Mouse (Mus musculus): Measurements from ENCODE around the gene Rnf10. TPM values are rescaled to one million over a fixed set of nuclear protein-coding genes. Genes with fewer than 3 reads are reported as not detected.

Rnf10 gene
- polyA plus RNA-seq, 1 experiment from 2014 or later: 72.2 TPM

DNA sequence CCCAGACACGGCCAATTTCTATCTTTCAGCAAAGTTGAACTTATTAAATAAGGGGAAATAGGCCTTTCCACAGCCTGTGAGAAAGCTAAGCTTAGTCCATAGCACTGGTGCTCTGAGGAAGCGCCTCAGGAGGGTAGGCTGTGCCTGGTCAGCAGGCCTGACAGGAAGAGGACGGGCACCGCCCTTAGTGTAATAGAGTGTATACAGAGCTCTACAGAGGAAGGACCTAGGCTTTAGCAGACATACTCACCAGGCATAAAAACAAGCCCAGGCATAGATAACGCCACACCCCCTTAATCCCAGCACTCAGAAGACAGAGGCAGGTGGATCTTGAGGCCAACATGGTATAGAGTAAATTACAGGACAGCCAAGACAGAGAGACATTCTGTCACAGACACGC lies 12.3 kb downstream of the Rnf10 start:
- ATAC-seq (replicated peaks; ENCODE audit: low FRiP score) (peak; percentile 76), DNase-seq (ENCODE audit: low spot score) (no peak)
- no peak overlapping the region for H3K27ac ChIP-seq (ENCODE audit: low read depth, low read length)
- H3K4me1 ChIP-seq (replicated peaks; ENCODE audit: control insufficient read depth, insufficient read depth, low read length): peaks cover 20% of the 10 kb centered on the region
- 81% methylated on average over 6 of the region's 6 CpGs for WGBS
- H3K9me3 ChIP-seq (ENCODE audit: control insufficient read depth, low read length): no peaks in the 10 kb centered on the region
- no peak overlapping the region for H3K4me3 ChIP-seq (ENCODE audit: low read depth, low read length)
- peaks cover 50% of the 10 kb centered on the region for H3K36me3 ChIP-seq (ENCODE audit: control insufficient read depth, insufficient read depth, low read length)
- no peak overlapping the region for H3K9ac ChIP-seq (ENCODE audit: low read depth, low read length)
- H3K4me2 ChIP-seq: no peak overlapping the region
- no peaks in the 10 kb centered on the region for H3K27me3 ChIP-seq (replicated peaks; ENCODE audit: control insufficient read depth, insufficient read depth, low read length)

DNA sequence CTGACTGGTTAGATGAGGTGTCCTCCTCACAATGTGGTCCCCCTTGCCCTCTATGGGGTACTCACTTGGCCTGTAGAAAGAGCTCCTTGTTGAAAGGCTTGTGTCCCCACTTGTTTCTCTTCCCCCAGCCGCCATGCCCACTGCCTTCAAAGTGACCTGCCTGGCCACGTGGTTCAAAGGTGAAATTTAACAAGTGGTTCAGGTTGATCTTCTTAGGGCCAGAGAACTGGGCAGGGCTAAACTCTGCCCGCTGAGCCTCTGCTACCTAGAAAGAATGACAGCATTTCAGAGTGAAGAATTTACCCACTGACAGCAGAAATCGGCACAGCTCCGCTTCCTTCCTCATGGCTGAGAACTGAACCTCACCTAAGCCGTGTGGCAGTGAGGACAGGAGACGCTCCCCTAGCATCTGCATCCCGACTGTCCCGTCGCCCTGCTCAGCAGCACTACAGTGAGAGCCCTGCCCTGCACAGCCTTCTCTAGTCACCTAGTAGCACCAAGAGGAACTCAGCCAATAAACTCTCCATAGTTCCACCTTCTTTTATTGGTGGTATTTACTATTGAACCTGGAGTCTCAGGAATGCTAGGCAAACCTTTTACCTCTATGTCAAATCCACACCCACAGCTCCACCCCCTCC lies 15.7 kb downstream of the Rnf10 start:
- Histone ChIP-seq H3K4me1 (replicated peaks; ENCODE audit: control insufficient read depth, insufficient read depth, low read length) (peaks cover 10% of the 10 kb centered on the region), H3K27ac (ENCODE audit: low read depth, low read length) (no peak overlapping the region), H3K4me3 (ENCODE audit: low read depth, low read length) (no peak overlapping the region), H3K9me3 (ENCODE audit: control insufficient read depth, low read length) (no peaks in the 10 kb centered on the region), H3K9ac (ENCODE audit: low read depth, low read length) (no peak overlapping the region), H3K36me3 (ENCODE audit: control insufficient read depth, insufficient read depth, low read length) (peaks cover 49% of the 10 kb centered on the region), H3K27me3 (replicated peaks; ENCODE audit: control insufficient read depth, insufficient read depth, low read length) (no peaks in the 10 kb centered on the region), H3K4me2 (no peak overlapping the region)
- 91% methylated on average over 10 of the region's 10 CpGs for WGBS
- DNase-seq (ENCODE audit: low spot score) (no peak), ATAC-seq (replicated peaks; ENCODE audit: low FRiP score) (no peak)

- ATAC-seq (replicated peaks; ENCODE audit: low FRiP score) (no peak), DNase-seq (ENCODE audit: low spot score) (no peak)
- no peak overlapping the region for H3K4me3 ChIP-seq (ENCODE audit: low read depth, low read length)
- no peak overlapping the region for H3K27ac ChIP-seq (ENCODE audit: low read depth, low read length)
- no peaks in the 10 kb centered on the region for H3K27me3 ChIP-seq (replicated peaks; ENCODE audit: control insufficient read depth, insufficient read depth, low read length)
- H3K4me2 ChIP-seq: no peak overlapping the region
- H3K9me3 ChIP-seq (ENCODE audit: control insufficient read depth, low read length): no peaks in the 10 kb centered on the region
- peaks cover 61% of the 10 kb centered on the region for H3K36me3 ChIP-seq (ENCODE audit: control insufficient read depth, insufficient read depth, low read length)
- no peak overlapping the region for H3K9ac ChIP-seq (ENCODE audit: low read depth, low read length)
- WGBS: 87% methylated on average over 1 of the region's 1 CpGs
- peaks cover 3% of the 10 kb centered on the region for H3K4me1 ChIP-seq (replicated peaks; ENCODE audit: control insufficient read depth, insufficient read depth, low read length)
Measured at GRCm38 (mm10) chr5:115255472-115255871, 17.2 kb downstream of the Rnf10 start.

DNA sequence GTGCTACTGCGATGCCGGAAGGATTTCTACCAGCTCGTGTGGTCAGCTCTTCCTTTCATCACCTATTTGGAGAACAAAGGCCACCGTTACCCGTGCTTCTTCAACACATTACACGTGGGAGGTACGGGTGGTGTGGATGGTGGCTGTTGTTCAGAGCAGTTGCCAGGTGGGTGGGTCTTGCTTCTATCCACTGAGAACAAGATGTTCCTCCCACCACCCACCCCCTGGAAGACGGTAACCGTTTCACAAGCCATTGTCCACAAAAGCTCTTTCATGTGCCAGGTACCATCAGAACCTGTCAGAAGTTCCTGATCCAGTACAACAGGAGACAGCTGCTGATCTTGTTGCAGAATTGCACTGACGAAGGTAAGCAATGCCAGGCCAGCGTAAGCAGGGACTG lies 32.5 kb downstream of the Rnf10 start:
- Histone ChIP-seq H3K27me3 (replicated peaks; ENCODE audit: control insufficient read depth, insufficient read depth, low read length) (peaks cover under 1% of the 10 kb centered on the region; the same call in 1 of the 2 replicates), H3K4me2 (no peak overlapping the region), H3K27ac (ENCODE audit: low read depth, low read length) (no peak overlapping the region), H3K4me3 (ENCODE audit: low read depth, low read length) (no peak overlapping the region), H3K4me1 (replicated peaks; ENCODE audit: control insufficient read depth, insufficient read depth, low read length) (peaks cover 5% of the 10 kb centered on the region), H3K9ac (ENCODE audit: low read depth, low read length) (no peak overlapping the region), H3K9me3 (ENCODE audit: control insufficient read depth, low read length) (no peaks in the 10 kb centered on the region), H3K36me3 (ENCODE audit: control insufficient read depth, insufficient read depth, low read length) (peaks cover 41% of the 10 kb centered on the region)
- WGBS: 87% methylated on average over 11 of the region's 11 CpGs
- DNase-seq (ENCODE audit: low spot score) (no peak), ATAC-seq (replicated peaks; ENCODE audit: low FRiP score) (no peak)

- no peak for ATAC-seq (replicated peaks; ENCODE audit: low FRiP score)
- no peak for DNase-seq (ENCODE audit: low spot score)
- 7% methylated on average over 11 of the region's 11 CpGs for WGBS
- Histone ChIP-seq H3K36me3 (ENCODE audit: control insufficient read depth, insufficient read depth, low read length) (peaks cover 30% of the 10 kb centered on the region), H3K27me3 (replicated peaks; ENCODE audit: control insufficient read depth, insufficient read depth, low read length) (peaks cover 10% of the 10 kb centered on the region), H3K4me1 (replicated peaks; ENCODE audit: control insufficient read depth, insufficient read depth, low read length) (peaks cover 7% of the 10 kb centered on the region), H3K4me2 (peak overlapping the region; percentile 84), H3K9ac (ENCODE audit: low read depth, low read length) (peak overlapping the region; percentile 83), H3K27ac (ENCODE audit: low read depth, low read length) (no peak overlapping the region), H3K9me3 (ENCODE audit: control insufficient read depth, low read length) (no peaks in the 10 kb centered on the region), H3K4me3 (ENCODE audit: low read depth, low read length) (peak overlapping the region; percentile 87)
Measured at GRCm38 (mm10) chr5:115238729-115239195, 33.9 kb downstream of the Rnf10 start.

DNA sequence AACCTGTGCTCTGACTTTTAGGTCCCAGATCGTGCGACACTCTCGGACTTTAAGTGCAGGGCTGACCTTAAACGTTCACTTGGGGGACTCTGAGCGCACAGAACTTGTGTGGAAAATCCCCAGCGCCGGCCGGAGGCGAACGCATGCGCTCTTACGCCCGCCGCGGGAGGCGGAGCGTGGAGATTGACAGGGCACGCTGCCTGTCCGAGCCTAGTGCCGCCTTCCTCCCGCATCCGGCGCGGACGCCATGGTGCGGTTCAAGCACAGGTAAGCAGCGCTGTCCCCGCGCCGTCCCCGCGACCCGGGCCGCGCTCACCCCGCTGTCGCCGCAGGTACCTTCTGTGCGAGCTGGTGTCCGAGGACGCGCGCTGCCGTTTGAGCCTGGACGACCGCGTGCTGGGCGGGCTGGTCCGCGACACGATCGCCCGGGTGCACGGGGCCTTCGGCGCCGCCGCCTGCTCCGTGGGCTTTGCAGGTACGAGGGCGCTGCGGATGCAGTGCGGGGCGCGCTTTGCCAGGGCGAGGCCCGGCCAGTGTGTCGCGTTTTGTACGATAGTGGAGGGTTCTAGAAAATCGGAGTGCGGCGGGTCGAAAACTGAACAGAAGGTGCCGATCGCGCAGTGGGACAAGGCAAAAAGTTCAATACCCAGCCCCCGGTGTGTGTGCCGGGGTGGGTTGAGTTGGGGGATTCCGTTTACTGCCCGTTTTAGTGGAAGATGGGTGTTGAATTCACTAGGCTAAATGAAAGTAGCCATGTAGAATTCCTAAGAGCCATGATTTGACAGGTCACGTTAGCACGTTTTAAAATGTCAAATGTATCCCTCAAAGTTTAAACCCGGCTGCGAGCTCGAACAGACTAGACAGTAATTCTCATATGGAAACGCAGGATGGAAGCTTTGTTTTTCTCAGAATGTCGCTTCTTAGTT lies 34.6 kb downstream of the Rnf10 start:
- peaks cover 7% of the 10 kb centered on the region for H3K4me1 ChIP-seq (replicated peaks; ENCODE audit: control insufficient read depth, insufficient read depth, low read length)
- H3K36me3 ChIP-seq (ENCODE audit: control insufficient read depth, insufficient read depth, low read length): peaks cover 23% of the 10 kb centered on the region
- peak; percentile 86 for ATAC-seq (replicated peaks; ENCODE audit: low FRiP score)
- peak; percentile 88 for DNase-seq (ENCODE audit: low spot score)
- H3K9ac ChIP-seq (ENCODE audit: low read depth, low read length): peak overlapping the region; percentile 83
- H3K4me3 ChIP-seq (ENCODE audit: low read depth, low read length): peak overlapping the region; percentile 87
- no peaks in the 10 kb centered on the region for H3K9me3 ChIP-seq (ENCODE audit: control insufficient read depth, low read length)
- H3K27ac ChIP-seq (ENCODE audit: low read depth, low read length): peak overlapping the region; percentile 75
- WGBS: under 1% methylated on average over 88 of the region's 88 CpGs
- H3K4me2 ChIP-seq: peak overlapping the region; percentile 84
- peaks cover 10% of the 10 kb centered on the region for H3K27me3 ChIP-seq (replicated peaks; ENCODE audit: control insufficient read depth, insufficient read depth, low read length)

DNA sequence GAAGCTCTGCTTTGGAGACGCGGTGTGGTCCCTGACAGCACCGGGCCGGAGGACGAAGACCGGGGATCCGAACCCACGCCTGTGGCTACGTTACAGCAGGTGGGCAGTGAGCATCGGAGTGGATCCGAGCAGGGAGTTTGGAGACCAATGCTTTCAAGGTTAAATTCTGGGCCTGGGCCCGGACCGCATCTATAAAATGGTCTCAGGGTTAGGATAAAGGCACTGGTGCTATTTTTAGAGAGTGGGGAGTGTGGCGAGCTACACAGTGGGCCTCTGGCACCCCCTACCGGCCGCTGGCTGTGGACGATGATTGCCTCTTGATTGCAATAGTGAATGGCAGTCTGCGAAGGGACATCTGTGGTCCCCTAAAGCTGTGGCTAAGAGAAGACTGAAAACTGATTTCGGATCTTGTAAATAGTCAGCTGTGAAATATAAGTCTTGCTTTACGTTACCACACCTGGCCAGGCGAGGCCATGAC lies 36.9 kb downstream of the Rnf10 start, which contains the start of gene Pop5:
TSS of gene Pop5 (plus strand) at position 51 of the 478 bp plus-strand sequence.
- H3K4me1 ChIP-seq (replicated peaks; ENCODE audit: control insufficient read depth, insufficient read depth, low read length): peaks cover 7% of the 10 kb centered on the region
- DNase-seq (ENCODE audit: low spot score): peak; percentile 89
- peaks cover 8% of the 10 kb centered on the region for H3K36me3 ChIP-seq (ENCODE audit: control insufficient read depth, insufficient read depth, low read length)
- H3K27ac ChIP-seq (ENCODE audit: low read depth, low read length): no peak within 1 kb of the TSS
- peak within 1 kb of the TSS; percentile 49 for H3K4me3 ChIP-seq (ENCODE audit: low read depth, low read length)
- H3K9me3 ChIP-seq (ENCODE audit: control insufficient read depth, low read length): no peaks in the 10 kb centered on the region
- H3K9ac ChIP-seq (ENCODE audit: low read depth, low read length): peak within 1 kb of the TSS; percentile 55
- H3K4me2 ChIP-seq: peak within 1 kb of the TSS; percentile 72
- H3K27me3 ChIP-seq (replicated peaks; ENCODE audit: control insufficient read depth, insufficient read depth, low read length): peaks cover 14% of the 10 kb centered on the region
- WGBS: 2% methylated on average over 21 of the region's 21 CpGs
- ATAC-seq (replicated peaks; ENCODE audit: low FRiP score): peak; percentile 70

GRCm38 (mm10) chr5:115235323-115235771 lies 37.4 kb downstream of the Rnf10 start:
- H3K4me1 ChIP-seq (replicated peaks; ENCODE audit: control insufficient read depth, insufficient read depth, low read length): peaks cover 7% of the 10 kb centered on the region
- 2% methylated on average over 45 of the region's 45 CpGs for WGBS
- ATAC-seq (replicated peaks; ENCODE audit: low FRiP score) (0 out of 2 replicates have a peak, but pooled peaks have one; percentile 3), DNase-seq (ENCODE audit: low spot score) (no peak)
- peak overlapping the region; percentile 72 for H3K4me2 ChIP-seq
- H3K4me3 ChIP-seq (ENCODE audit: low read depth, low read length): peak overlapping the region; percentile 49
- peaks cover 3% of the 10 kb centered on the region for H3K36me3 ChIP-seq (ENCODE audit: control insufficient read depth, insufficient read depth, low read length)
- no peaks in the 10 kb centered on the region for H3K9me3 ChIP-seq (ENCODE audit: control insufficient read depth, low read length)
- H3K27me3 ChIP-seq (replicated peaks; ENCODE audit: control insufficient read depth, insufficient read depth, low read length): peaks cover 15% of the 10 kb centered on the region
- H3K9ac ChIP-seq (ENCODE audit: low read depth, low read length): peak overlapping the region; percentile 55
- H3K27ac ChIP-seq (ENCODE audit: low read depth, low read length): no peak overlapping the region

All from liver, embryonic 11.5 days (tissue).